Mouse (Mus musculus): ENCODE results near the gene Bzw2. TPM values are rescaled to one million over a fixed set of nuclear protein-coding genes. Genes with fewer than 3 reads are reported as not detected.

The Bzw2 gene
- 10 to 100 TPM; 19.8 to 37.7 TPM for polyA plus RNA-seq (2012; fragmentation: generic; extraction: Trizol)

DNA sequence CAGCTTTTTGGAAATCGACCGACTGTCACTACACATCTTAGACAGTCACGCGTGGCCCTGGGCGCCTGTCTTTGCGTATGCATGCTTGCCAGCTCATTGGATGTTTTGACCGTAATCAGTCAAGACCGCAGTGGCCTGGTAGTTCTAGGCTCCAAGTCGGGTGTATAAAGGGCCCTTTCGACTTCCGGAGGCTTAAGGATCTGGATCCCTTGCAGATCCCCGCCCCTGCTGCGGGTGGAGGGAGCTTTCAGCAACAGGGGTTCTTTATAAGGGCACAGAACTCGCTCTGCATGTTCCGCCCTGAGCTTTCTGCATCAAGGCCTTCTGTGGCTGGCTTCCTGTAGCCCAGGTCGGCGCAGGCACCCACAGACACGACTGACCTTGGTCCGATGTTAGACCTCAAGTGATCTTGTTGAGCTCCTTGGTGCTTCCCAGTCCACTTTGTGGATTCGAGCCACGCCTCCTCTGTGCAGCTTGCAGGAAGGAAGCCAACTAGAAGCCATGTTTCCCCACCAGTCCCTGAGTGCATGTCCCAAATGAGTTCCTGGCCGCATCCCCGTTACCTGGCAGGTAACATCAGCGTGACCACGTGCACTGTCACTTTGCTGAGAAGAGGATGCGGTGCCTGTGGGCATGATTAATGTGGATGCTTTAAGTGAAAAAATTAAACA, at the start of gene Bzw2:
TSS of gene Bzw2 (minus strand) at position 443 of the 671 bp plus-strand sequence.

DNA sequence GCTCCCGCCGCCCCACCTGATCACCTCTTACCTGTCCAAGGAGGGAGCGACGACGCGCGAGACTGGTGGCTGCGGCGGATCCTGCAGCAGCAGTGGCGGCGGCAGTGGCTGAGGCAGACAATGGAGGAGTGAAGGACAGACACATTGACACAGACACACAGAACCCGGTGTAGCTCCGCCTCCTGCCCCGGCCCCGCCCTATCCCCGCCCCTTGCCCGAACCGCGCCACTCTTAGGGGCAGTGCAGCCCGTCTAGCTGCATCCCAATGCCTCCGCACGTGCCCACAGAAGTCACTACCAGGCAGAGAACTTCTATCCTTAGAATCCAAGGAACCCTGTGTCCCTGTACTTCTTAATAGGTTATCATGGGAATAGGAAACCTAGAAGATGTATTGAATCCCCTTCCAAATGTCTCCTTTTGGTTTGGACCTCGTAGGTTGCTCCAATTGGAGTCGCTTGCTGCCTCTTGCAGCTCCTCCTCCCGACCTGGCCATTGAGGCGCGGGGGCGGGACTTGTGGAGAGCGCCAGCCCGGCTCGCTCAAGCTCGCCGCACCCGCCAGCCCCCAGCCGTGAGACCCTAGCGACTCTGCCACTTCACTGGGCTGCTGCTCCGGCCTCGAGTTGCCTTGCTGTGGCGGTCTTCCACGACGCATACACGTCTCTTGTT, 1.1 kb downstream of the Bzw2 start, which contains the start of gene Ankmy2:
TSS of gene Ankmy2 (plus strand) at position 478 of the 667 bp plus-strand sequence.

DNA sequence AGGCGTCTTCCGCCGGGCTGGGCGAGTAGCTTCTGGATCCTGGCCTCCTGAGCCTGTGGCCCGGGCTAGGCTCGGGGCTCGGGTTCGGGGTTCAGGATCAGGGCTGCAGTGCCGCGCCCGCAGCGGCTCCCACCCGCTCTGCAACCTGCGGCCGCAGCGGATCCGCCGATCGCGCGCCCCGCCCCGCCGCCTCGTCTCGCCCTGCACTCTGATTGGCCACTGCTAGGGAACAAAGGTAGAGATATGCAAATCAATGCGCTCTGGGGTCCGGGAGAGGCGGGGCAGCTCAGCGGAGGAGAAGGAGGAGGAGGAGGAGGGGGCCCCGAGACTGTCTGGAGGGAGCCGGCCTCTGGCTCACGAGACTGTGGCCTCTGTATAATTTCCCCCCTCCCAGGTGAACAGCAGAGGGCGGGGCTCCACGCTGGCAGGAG, 115.5 kb downstream of the Bzw2 start, which contains the start of gene Tspan13:
TSS of gene Tspan13 (minus strand) at position 153 of the 431 bp plus-strand sequence.

Other genes with a start within 250 kb of the Bzw2 start
- not detected for gene Agr3, start 232.5 kb downstream of the Bzw2 start, polyA plus RNA-seq (2012; fragmentation: generic; extraction: Trizol)
- not detected for gene Agr2, start 165.2 kb downstream of the Bzw2 start, polyA plus RNA-seq (2012; fragmentation: generic; extraction: Trizol)
- gene Tspan13, start 115.6 kb downstream of the Bzw2 start, polyA plus RNA-seq (2012; fragmentation: generic; extraction: Trizol) = 1 to 10 TPM in 1 of 2 experiments, under 1 TPM in 1; 0.46 to 2.1 TPM
- gene Ankmy2, start 966 bp downstream of the Bzw2 start, polyA plus RNA-seq (2012; fragmentation: generic; extraction: Trizol) = 10 to 100 TPM in 1 of 2 experiments, 1 to 10 TPM in 1; 2.4 to 20.8 TPM
- not detected for gene Lrrc72, start 95.3 kb upstream of the Bzw2 start, polyA plus RNA-seq (2012; fragmentation: generic; extraction: Trizol)
- gene Sostdc1, start 156.1 kb upstream of the Bzw2 start, polyA plus RNA-seq (2012; fragmentation: generic; extraction: Trizol) = not detected
- under 1 TPM; 0.11 to 0.52 TPM for gene Ispd, start 223.4 kb upstream of the Bzw2 start, polyA plus RNA-seq (2012; fragmentation: generic; extraction: Trizol)
- 1 to 10 TPM in 1 of 2 experiments, under 1 TPM in 1; 0.51 to 1.2 TPM for gene D630036H23Rik, start 224.1 kb upstream of the Bzw2 start, polyA plus RNA-seq (2012; fragmentation: generic; extraction: Trizol)